Mouse (Mus musculus) lung, postnatal 4 days (tissue): ENCODE measurements at regions not wholly inside any gene's neighbourhood (a gene's known extent, or its start where the extent isn't known, plus 50 kb on each side); places are given as distances from the start of the nearest gene placed in this dataset.
A peak's percentile ranks its signal among the peaks of the same experiment; 100 is the strongest.

Experiments used
- DNase-seq, 2 experiments: peaks; one replicate each; pipeline ENCODE4 v3.0.0; 2021

DNA sequence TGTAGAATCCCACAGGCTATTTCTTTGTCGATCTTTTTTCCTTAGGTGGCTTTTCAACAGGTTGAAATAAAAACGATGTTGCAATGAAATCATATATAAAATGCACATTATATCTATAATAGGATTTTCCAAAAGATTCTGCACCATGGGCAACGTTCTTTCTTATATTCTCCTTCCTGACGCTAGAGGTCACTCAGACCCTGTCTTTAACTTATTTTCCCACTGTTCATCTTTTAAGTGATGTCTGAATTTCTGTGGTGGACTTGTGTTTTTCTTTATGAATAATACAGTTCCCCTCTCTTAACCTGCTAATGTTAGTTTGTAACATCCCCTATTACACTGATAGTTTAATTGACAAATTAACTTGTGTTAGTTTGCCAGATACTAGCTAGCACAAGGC lies 86.5 kb upstream of the Got2 start:
- no peak for DNase-seq

GRCm38 (mm10) chr8:95974231-95974630 lies 85.9 kb upstream of the Got2 start:
- no peak for DNase-seq

DNA sequence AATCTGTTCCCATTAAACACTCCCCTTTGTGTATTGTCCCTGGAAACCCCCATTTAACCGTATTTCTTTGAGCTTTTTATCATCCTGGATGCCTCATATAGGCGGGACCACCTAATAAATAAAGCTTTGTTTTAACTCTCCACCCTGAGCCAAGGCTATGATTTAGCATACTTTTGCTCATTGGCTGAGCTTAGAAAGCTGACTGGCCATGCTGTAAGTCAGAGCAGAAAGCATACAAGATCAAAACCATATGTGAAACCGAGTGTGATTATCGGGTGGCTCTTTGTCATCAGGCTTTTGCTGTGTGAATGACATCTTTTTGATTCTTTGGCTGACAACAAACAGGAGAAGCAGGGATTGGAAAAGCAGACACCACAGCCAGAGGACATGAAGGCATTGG lies 85.2 kb upstream of the Got2 start:
- DNase-seq: no peak

GRCm38 (mm10) chr8:95968828-95969227 lies 80.5 kb upstream of the Got2 start:
- no peak for DNase-seq

GRCm38 (mm10) chr8:95966430-95966829 lies 78.1 kb upstream of the Got2 start:
- DNase-seq: no peak

GRCm38 (mm10) chr8:95952257-95952656 lies 63.9 kb upstream of the Got2 start:
- no peak for DNase-seq

DNA sequence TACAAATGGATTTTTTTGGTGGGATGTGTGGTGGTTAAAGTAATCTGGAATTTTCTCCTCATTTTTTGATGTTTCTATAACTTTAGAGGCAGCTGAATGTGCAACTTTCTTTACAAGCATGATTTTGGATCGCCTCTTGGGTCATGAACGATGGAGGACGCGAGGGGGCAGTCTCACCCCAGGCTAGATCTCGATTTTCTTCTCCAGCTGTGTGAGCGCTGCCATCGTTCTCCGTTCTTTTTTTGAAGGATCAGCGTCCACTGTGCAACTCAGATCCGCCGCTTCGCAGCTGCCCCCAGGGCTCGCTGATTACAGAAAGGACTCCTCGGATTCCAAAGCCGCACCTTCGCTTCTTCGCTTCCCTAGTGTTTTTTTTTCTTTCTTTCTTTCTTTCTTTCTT lies 63.4 kb upstream of the Got2 start:
- DNase-seq: peak; percentile 62 to 71
